Mouse (Mus musculus): ENCODE results near the gene 4833423E24Rik.

4833423E24Rik gene

DNA sequence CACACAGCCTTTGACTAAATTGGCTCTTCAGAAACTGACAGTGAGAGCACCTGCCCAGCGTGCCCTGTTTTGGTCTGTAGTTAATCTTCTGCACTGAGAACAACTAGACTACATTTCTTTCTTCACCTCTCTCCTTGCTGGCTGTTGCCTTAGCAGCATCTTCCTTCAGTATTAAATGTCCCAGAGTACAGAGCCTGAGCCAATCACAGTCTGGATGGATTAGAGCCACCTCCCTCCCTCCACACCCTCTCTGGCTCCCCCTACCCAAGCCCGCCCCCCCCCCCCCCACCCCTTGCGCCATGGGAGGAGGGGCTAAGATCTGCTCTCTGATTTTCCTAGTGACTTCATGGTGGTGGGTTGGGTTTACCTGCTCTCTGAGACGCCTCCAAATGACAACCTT lies at the start of gene 4833423E24Rik:
Gene 4833423E24Rik (minus strand): TSS at position 146 of the 400 bp plus-strand sequence.
- no peak for DNase-seq

- no peak for DNase-seq
These were observed 42.4 kb upstream of the 4833423E24Rik start for GRCm38 (mm10) chr2:85561187-85561586.

GRCm38 (mm10) chr2:85560226-85560625 lies 41.4 kb upstream of the 4833423E24Rik start:
- no peak for DNase-seq

GRCm38 (mm10) chr2:85554806-85555205 lies 36.0 kb upstream of the 4833423E24Rik start:
- DNase-seq = no peak

DNA sequence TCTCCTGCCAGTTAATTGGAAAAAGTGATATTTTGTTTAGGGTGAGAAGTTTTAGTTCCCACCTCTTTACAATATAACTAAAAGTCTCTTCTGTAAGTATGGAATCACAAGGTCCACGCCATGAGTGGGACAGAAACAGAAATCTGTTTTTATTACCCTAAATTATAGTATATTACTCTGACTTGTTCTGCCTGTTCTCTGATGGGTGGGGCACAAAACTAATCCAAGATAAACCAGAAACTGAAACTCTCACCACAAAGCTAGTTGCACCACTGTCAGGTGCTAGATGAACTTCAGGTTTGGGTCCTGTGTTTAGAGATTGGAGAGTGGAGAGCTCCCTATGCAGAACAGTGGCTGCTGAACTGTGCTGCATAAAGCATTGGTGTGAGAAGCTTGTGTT lies 15.1 kb upstream of the 4833423E24Rik start:
- no peak for DNase-seq

- DNase-seq = no peak
These were observed 13.4 kb upstream of the 4833423E24Rik start for GRCm38 (mm10) chr2:85532082-85532778.

DNA sequence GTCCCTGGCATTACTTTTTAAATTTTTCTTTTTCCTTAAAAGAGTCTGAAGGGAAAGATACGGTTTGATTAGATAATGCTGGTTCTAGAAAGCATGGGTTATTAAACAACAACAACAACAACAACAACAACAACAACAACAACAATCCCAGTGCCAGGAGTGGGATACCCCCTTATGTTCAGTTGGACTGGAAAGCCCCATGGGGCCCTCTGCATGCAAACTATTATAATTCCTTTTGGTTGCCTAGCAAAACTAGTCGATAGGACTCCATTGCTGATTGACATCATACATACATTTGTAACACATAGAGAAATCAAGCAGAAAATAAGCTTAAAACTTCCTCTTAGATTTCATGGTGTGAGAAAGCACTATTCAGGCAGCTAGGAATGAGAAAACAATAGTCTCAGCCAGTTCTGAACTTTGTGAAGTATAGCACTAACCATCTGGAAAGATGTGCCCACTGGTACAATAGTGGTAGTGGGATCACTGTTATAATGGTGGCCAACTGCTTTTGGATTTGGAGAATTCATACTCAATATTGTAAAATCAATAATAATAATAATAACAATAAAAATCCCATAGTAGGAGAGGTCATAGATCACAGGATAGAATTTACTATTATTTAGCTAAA lies 4.2 kb upstream of the 4833423E24Rik start:
- DNase-seq = no peak

DNA sequence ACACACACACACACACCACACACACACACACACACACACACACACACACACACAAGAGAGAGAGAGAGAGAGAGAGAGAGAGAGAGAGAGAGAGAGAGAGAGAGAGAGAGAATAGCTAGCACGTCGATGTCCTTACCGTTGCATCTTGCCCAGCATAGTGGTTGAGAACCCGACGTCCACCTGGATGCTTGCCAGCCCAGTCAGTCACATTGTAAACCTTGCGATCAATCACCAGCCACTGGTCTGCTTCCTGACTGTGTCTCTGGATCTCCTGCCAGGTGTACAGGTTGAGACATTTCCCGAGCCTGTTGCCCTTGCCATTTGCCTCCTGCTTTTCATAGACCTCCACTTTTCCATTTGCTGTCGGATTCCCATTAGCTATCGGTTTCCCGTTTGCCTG lies 532 bp downstream of the 4833423E24Rik start:
- no peak for DNase-seq

DNA sequence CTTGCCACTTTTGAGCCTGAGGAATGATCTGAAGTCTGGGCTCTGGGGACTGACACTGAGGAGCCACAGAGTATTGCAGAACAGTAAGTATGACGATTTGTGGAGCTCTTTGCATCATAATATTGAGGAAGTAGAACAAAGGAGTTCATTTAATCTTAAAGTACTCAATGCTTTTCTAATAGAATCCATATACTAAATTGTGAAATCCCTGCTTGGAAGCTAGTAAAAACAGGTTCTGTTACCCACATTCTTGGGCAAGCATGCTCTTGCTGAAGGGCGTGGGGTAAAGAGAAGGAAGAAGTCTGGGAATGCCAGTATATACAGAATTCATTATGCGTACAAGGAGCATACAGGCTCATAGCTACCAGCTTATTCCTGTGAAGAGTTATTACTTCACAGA lies 8.4 kb downstream of the 4833423E24Rik start:
- DNase-seq = no peak

DNA sequence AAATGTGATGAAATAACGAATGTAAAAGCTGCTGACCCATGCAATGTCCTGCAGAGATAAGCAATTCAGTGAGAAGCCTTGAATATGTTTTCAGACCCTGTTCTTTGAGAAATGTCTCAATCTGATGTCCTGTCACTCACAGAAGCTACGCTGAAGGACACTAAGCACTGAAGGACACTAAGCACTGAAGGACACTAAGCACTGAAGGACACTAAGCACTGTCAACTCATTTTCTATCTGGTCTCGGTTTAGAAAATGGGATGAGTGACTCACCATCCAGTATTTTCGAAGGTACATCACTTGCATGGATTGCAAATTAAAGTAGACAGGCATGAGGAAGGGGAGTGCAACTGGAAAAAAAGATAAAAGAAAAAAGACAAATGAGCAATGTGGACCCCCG lies 28.4 kb downstream of the 4833423E24Rik start:
- DNase-seq = no peak

DNA sequence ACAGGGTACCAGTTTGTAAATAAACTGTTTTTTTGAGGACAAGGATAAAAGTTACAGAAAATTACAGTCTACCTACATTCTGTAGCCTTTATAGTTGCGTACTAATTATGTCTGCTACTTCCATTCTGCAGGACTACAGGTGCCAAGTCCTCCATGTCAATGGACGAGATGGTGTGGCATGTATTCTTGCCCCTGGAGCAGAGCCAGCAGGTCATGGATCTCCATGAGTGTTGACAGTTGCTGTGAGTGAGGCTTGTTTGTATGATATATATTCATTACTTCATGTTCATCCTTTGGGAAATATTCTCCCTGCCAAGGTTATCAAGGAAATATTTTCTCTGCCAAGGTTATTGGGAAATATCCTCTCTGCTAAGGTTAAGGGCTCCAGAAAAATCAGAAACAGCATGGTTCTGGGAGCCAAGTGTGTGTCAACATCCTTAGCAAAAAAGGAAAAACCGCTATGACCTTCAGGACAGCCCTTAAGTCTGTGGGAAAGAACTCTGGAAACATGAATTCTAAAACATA lies 52.0 kb downstream of the 4833423E24Rik start:
- DNase-seq = no peak

DNA sequence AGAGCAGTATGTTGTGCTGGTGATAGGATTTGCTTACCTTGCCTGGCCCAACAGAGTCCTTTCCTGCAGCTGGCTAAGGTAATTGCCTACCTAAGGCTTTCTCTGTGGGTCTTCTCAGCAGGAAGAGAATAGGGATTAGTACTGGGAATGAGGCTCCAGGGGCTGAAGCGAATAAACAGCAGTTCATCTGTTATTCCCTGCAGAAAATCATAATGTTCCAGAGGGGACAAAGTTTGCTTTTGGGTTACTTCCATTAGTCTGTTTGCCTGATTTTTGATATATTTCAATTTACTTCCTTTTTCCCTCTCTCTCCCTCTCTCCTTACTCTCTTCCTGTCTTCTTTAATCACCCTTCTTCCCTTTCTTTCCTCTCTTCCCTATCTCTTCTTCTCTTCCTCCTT lies 75.3 kb downstream of the 4833423E24Rik start, which contains the start of gene Olfr995:
Gene Olfr995 (minus strand): TSS at position 101 of the 400 bp plus-strand sequence.
- no peak for DNase-seq

GRCm38 (mm10) chr2:85442546-85442945 lies 76.3 kb downstream of the 4833423E24Rik start:
- no peak for DNase-seq

GRCm38 (mm10) chr2:85436351-85436750 lies 82.5 kb downstream of the 4833423E24Rik start, which contains the start of gene Olfr994:
Olfr994 (minus strand) TSS chr2:85436451.
- DNase-seq = no peak
